8 mouse cellular contexts compared by ENCODE assay signal in genomic region chr6:30896986-30897327, GRCm38 (mm10). TPM values are rescaled to one million over a fixed set of nuclear protein-coding genes. Genes with fewer than 3 reads are reported as not detected.
A peak's percentile ranks its signal among the peaks of the same experiment; 100 is the strongest.
DNase-seq lines count a peak whose midpoint lies in the region; ATAC-seq and TF ChIP-seq lines count a peak whose summit lies in the region.

No protein-coding gene starts in this region.

- H3K4me3 ChIP-seq in kidney, postnatal 0 days (replicated peaks; ENCODE audit: low read depth, low read length) = peak overlapping the region; percentile 79
- peak overlapping the region; percentile 66 for H3K4me3 ChIP-seq in embryonic facial prominence, embryonic 11.5 days (ENCODE audit: low read depth, low read length)
- peak overlapping the region; percentile 59 for H3K4me3 ChIP-seq in hindbrain, embryonic 16.5 days (ENCODE audit: low read length)
- H3K4me3 ChIP-seq in midbrain, embryonic 16.5 days (ENCODE audit: low read depth, low read length) = peak overlapping the region; percentile 79

- no peak for DNase-seq in kidney, postnatal 0 days (ENCODE audit: low spot score)
- DNase-seq in kidney, postnatal 36 days = no peak
- DNase-seq in embryonic facial prominence, embryonic 11.5 days (ENCODE audit: low spot score) = peak; percentile 12
- no peak for DNase-seq in embryo, embryonic 11 days

- no peaks in the 10 kb centered on the region for H3K36me3 ChIP-seq in kidney, postnatal 0 days (ENCODE audit: insufficient read depth, low read length)
- no peaks in the 10 kb centered on the region for H3K36me3 ChIP-seq in embryonic facial prominence, embryonic 11.5 days (replicated peaks; ENCODE audit: control insufficient read depth, insufficient read depth, low read depth, low read length)
- no peaks in the 10 kb centered on the region for H3K36me3 ChIP-seq in hindbrain, embryonic 16.5 days (ENCODE audit: control insufficient read depth, insufficient read depth, low read length)
- no peaks in the 10 kb centered on the region for H3K36me3 ChIP-seq in midbrain, embryonic 16.5 days (ENCODE audit: control insufficient read depth, insufficient read depth, low read length)

- H3K27me3 ChIP-seq in kidney, postnatal 0 days (ENCODE audit: insufficient read depth, low read length) = no peaks in the 10 kb centered on the region
- no peaks in the 10 kb centered on the region for H3K27me3 ChIP-seq in embryonic facial prominence, embryonic 11.5 days (ENCODE audit: control insufficient read depth, insufficient read depth, low read length)
- no peaks in the 10 kb centered on the region for H3K27me3 ChIP-seq in hindbrain, embryonic 16.5 days (replicated peaks; ENCODE audit: control insufficient read depth, insufficient read depth, low read length)
- no peaks in the 10 kb centered on the region for H3K27me3 ChIP-seq in midbrain, embryonic 16.5 days (ENCODE audit: control insufficient read depth, insufficient read depth, low read depth, low read length)

- H3K27ac ChIP-seq in kidney, postnatal 0 days = peak overlapping the region; percentile 81
- H3K27ac ChIP-seq in embryonic facial prominence, embryonic 11.5 days (replicated peaks; ENCODE audit: low read depth, low read length) = peak overlapping the region; percentile 92
- peak overlapping the region; percentile 90 for H3K27ac ChIP-seq in hindbrain, embryonic 16.5 days (ENCODE audit: low read depth, low read length)
- peak overlapping the region; percentile 92 for H3K27ac ChIP-seq in midbrain, embryonic 16.5 days (ENCODE audit: low read length)

- no peaks in the 10 kb centered on the region for H3K4me1 ChIP-seq in kidney, postnatal 0 days (replicated peaks; ENCODE audit: insufficient read depth, low read length)
- H3K4me1 ChIP-seq in embryonic facial prominence, embryonic 11.5 days (ENCODE audit: control insufficient read depth, insufficient read depth, low read length) = no peaks in the 10 kb centered on the region
- peaks cover 8% of the 10 kb centered on the region for H3K4me1 ChIP-seq in hindbrain, embryonic 16.5 days (ENCODE audit: control insufficient read depth, insufficient read depth, low read depth, low read length)
- H3K4me1 ChIP-seq in midbrain, embryonic 16.5 days (ENCODE audit: control insufficient read depth, insufficient read depth, low read length) = peaks cover 9% of the 10 kb centered on the region; the same call in 1 of the 2 replicates

- peak overlapping the region; percentile 48 for H3K4me2 ChIP-seq in kidney, postnatal 0 days (ENCODE audit: low read length)
- peak overlapping the region; percentile 54 for H3K4me2 ChIP-seq in embryonic facial prominence, embryonic 11.5 days (ENCODE audit: low read depth, low read length)
- peak overlapping the region; percentile 74 for H3K4me2 ChIP-seq in hindbrain, embryonic 16.5 days (ENCODE audit: low read length)
- peak overlapping the region; percentile 67 for H3K4me2 ChIP-seq in midbrain, embryonic 16.5 days (ENCODE audit: low read length)

- TF ChIP-seq CTCF in kidney, postnatal 0 days (IDR thresholded peaks at IDR 0.05; ENCODE audit: low read depth) = no peak

- 23% methylated on average over 8 of the region's 8 CpGs for WGBS in kidney, postnatal 0 days
- 19% methylated on average over 8 of the region's 8 CpGs for WGBS in embryonic facial prominence, embryonic 11.5 days
- WGBS in hindbrain, embryonic 16.5 days = 18% methylated on average over 8 of the region's 8 CpGs
- WGBS in midbrain, embryonic 16.5 days = 15% methylated on average over 8 of the region's 8 CpGs

- no peaks in the 10 kb centered on the region for H3K9me3 ChIP-seq in kidney, postnatal 0 days (replicated peaks; ENCODE audit: low read length)
- H3K9me3 ChIP-seq in embryonic facial prominence, embryonic 11.5 days (replicated peaks; ENCODE audit: control insufficient read depth, low read length) = no peaks in the 10 kb centered on the region
- H3K9me3 ChIP-seq in hindbrain, embryonic 16.5 days (ENCODE audit: control insufficient read depth, low read length) = no peaks in the 10 kb centered on the region
- no peaks in the 10 kb centered on the region for H3K9me3 ChIP-seq in midbrain, embryonic 16.5 days (replicated peaks; ENCODE audit: control insufficient read depth, low read length, poor library complexity, severe bottlenecking)

- H3K9ac ChIP-seq in kidney, postnatal 0 days (ENCODE audit: low read depth, low read length) = peak overlapping the region; percentile 67; the same call in 1 of the 2 replicates
- H3K9ac ChIP-seq in embryonic facial prominence, embryonic 11.5 days (replicated peaks; ENCODE audit: low read length) = peak overlapping the region; percentile 79
- H3K9ac ChIP-seq in hindbrain, embryonic 16.5 days (ENCODE audit: low read depth, low read length) = peak overlapping the region; percentile 80
- H3K9ac ChIP-seq in midbrain, embryonic 16.5 days (ENCODE audit: low read depth, low read length) = peak overlapping the region; percentile 88

- no peak for ATAC-seq in kidney, postnatal 0 days (replicated peaks; ENCODE audit: low FRiP score, low read depth)
- no peak for ATAC-seq in embryonic facial prominence, embryonic 11.5 days (replicated peaks; ENCODE audit: insufficient number of reproducible peaks, low FRiP score, low TSS enrichment, low read depth)
- no peak for ATAC-seq in hindbrain, embryonic 16.5 days
- no peak for ATAC-seq in midbrain, embryonic 16.5 days
- no peak for ATAC-seq in monocyte, adult 5-6 weeks (replicated peaks; ENCODE audit: insufficient number of reproducible peaks, low FRiP score, low TSS enrichment, poor library complexity, severe bottlenecking)
- ATAC-seq in megakaryocyte-erythroid progenitor cell, adult 5-6 weeks (replicated peaks; ENCODE audit: low FRiP score, low TSS enrichment, poor library complexity, severe bottlenecking) = no peak

RNA-seq across cellular contexts. Expression of gene Copg2, which starts 0.4 kb away (rescaled TPM):
- 19.9 and 20.9 TPM in 2 replicates for polyA plus RNA-seq in kidney, postnatal 0 days (2015; fragmentation: Nextera tagmentation; extraction: Ambion mirVana)
- 33.8 and 35.6 TPM in 2 replicates for polyA plus RNA-seq in embryonic facial prominence, embryonic 11.5 days (2014; fragmentation: Nextera tagmentation; extraction: Ambion mirVana)
- polyA plus RNA-seq in hindbrain, embryonic 16.5 days (2015; fragmentation: Nextera tagmentation; extraction: Ambion mirVana) = 25.2 and 26.1 TPM in 2 replicates
- polyA plus RNA-seq in midbrain, embryonic 16.5 days (2015; fragmentation: Nextera tagmentation; extraction: Ambion mirVana) = 26.8 and 31.8 TPM in 2 replicates
- 40.5 to 51.7 TPM (median 47.6 TPM) in 3 replicates for total RNA-seq in monocyte, adult 5-6 weeks (2017)
- 19.8 and 30.3 TPM in 2 replicates for total RNA-seq in megakaryocyte-erythroid progenitor cell, adult 5-6 weeks (2014; fragmentation: Nextera tagmentation)
- total RNA-seq in megakaryocyte-erythroid progenitor cell, adult 5-6 weeks (2017) = 35.9 and 38.2 TPM in 2 replicates

RNA-seq across cellular contexts. Expression of gene Tsga13, which starts 18.4 kb away (rescaled TPM):
- 0.66 and 0.79 TPM in 2 replicates for polyA plus RNA-seq in kidney, postnatal 0 days (2015; fragmentation: Nextera tagmentation; extraction: Ambion mirVana)
- not detected in 2 replicates for polyA plus RNA-seq in embryonic facial prominence, embryonic 11.5 days (2014; fragmentation: Nextera tagmentation; extraction: Ambion mirVana)
- polyA plus RNA-seq in hindbrain, embryonic 16.5 days (2015; fragmentation: Nextera tagmentation; extraction: Ambion mirVana) = 0.14 and 0.36 TPM in 2 replicates
- polyA plus RNA-seq in midbrain, embryonic 16.5 days (2015; fragmentation: Nextera tagmentation; extraction: Ambion mirVana) = 0.16 and 0.39 TPM in 2 replicates
- total RNA-seq in monocyte, adult 5-6 weeks (2017) = not detected in 3 replicates
- not detected in 2 replicates for total RNA-seq in megakaryocyte-erythroid progenitor cell, adult 5-6 weeks (2014; fragmentation: Nextera tagmentation)
- total RNA-seq in megakaryocyte-erythroid progenitor cell, adult 5-6 weeks (2017) = not detected in 2 replicates
